Mouse (Mus musculus) forebrain, embryonic 16.5 days (tissue): ENCODE data around the gene Olfr70. TPM values are rescaled to one million over a fixed set of nuclear protein-coding genes. Genes with fewer than 3 reads are reported as not detected.

Source experiments
- ATAC-seq: fragments of 200-750 bp; cut with Nextera tagmentation; 2 replicates; pipeline ENCODE4 v1.8.0; 2017; ENCODE audit warnings: mild to moderate bottlenecking, moderate library complexity
- H3K27ac ChIP-seq: fragments of 300-500 bp; sonication (generic); 2 replicates; pipeline ENCODE4 v1.5.1; 2014; ENCODE audit warnings: low read length, control low read depth
- H3K27me3 ChIP-seq: fragments of 300-500 bp; sonication (generic); replicated peaks from 2 replicates; pipeline ENCODE4 v1.6.1; 2014; ENCODE audit warnings: low read length; ENCODE audit not compliant: control insufficient read depth, insufficient read depth
- H3K36me3 ChIP-seq: fragments of 300-500 bp; sonication (generic); 2 replicates; pipeline ENCODE4 v1.6.1; 2014; ENCODE audit not compliant: control insufficient read depth, insufficient read depth
- H3K4me1 ChIP-seq: fragments of 300-500 bp; sonication (generic); replicated peaks from 2 replicates; pipeline ENCODE4 v1.6.1; 2014; ENCODE audit warnings: low read length; ENCODE audit not compliant: control insufficient read depth, insufficient read depth
- H3K4me2 ChIP-seq: fragments of 300-500 bp; sonication (generic); 2 replicates; pipeline ENCODE4 v1.6.1; 2014; ENCODE audit warnings: mild to moderate bottlenecking, low read length, control low read depth
- H3K4me3 ChIP-seq: fragments of 300-500 bp; sonication (generic); replicated peaks from 2 replicates; pipeline ENCODE4 v1.5.1; 2014; ENCODE audit warnings: mild to moderate bottlenecking, low read length, control low read depth
- H3K9ac ChIP-seq: fragments of 300-500 bp; sonication (generic); replicated peaks from 2 replicates; pipeline ENCODE4 v1.6.1; 2014; ENCODE audit warnings: low read depth, low read length, control low read depth
- H3K9me3 ChIP-seq: fragments of 300-500 bp; sonication (generic); 2 replicates; pipeline ENCODE4 v1.6.1; 2016; ENCODE audit warnings: low read length; ENCODE audit not compliant: control insufficient read depth
- WGBS: fragments of 180-500 bp; shearing (Covaris S2); extraction: QIAGEN DNeasy Blood & Tissue Kit; methylation state at CpG from one replicate; pipeline ENCODE4 v1.1.7; 2014; 5-methylcytosine and 5-hydroxymethylcytosine counted together
- polyA plus RNA-seq: library from polyadenylated mRNA; unstranded; fragments of >200 nt; fragmentation: Nextera tagmentation; extraction: Ambion mirVana; gene quantifications from 2 replicates; pipeline ENCODE4 v1.2.1, GENCODE M21; 2015

The Olfr70 gene
- polyA plus RNA-seq, 1 experiment from 2014 or later: not detected

DNA sequence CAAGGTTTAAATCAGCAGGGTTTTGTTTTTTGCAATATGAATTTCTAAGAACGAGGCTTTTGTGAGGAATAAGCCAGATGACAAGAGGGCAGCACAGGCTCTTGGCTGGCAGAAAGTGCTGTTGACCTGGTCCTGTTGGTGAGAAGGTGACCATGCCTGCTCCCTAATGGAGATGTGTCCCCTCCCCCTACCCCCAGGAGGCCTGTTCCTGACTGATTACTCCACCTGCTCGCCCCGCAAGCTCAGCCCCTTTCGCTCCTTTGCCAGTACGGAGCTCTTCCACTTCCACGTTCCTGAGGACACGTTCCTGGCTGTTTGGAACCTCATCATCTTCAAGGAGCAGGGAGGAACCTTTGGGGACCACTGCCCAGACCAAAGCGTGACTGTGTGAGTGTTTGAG is 26.9 kb downstream of the Olfr70 start:
- no peak overlapping the region for H3K27ac ChIP-seq
- H3K9ac ChIP-seq: no peak overlapping the region
- ATAC-seq: no peak
- peaks cover 19% of the 10 kb centered on the region for H3K36me3 ChIP-seq
- 78% methylated on average over 8 of the region's 8 CpGs for WGBS
- H3K27me3 ChIP-seq: no peaks in the 10 kb centered on the region
- no peak overlapping the region for H3K4me3 ChIP-seq
- H3K9me3 ChIP-seq: no peaks in the 10 kb centered on the region
- no peak overlapping the region for H3K4me2 ChIP-seq
- peaks cover 32% of the 10 kb centered on the region for H3K4me1 ChIP-seq

DNA sequence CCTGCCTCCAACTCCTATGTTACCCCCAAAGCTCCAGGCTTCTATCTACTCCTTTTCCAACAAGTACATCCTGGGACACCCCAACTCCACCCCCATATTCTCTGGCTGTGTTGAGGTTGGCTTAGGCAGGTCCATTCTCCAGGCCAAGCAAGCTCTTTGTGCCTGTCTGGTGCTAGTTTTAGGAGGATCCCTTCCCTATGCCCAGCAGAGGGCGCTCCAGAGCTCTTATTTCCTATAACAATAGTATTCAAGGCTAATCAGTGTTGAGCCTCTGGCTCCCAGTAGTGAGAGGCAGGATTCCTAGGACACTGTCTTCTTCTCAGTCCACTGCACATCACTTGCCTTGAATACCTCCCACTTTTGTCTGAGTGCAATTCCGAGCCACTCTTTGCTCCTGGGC is 28.5 kb downstream of the Olfr70 start:
- no peaks in the 10 kb centered on the region for H3K9me3 ChIP-seq
- no peak overlapping the region for H3K27ac ChIP-seq
- peaks cover 14% of the 10 kb centered on the region for H3K36me3 ChIP-seq
- 7% methylated on average over 2 of the region's 2 CpGs for WGBS
- H3K9ac ChIP-seq: no peak overlapping the region
- peak overlapping the region; percentile 14; the same call in 1 of the 2 replicates for H3K4me3 ChIP-seq
- no peaks in the 10 kb centered on the region for H3K27me3 ChIP-seq
- peaks cover 36% of the 10 kb centered on the region for H3K4me1 ChIP-seq
- peak overlapping the region; percentile 93 for H3K4me2 ChIP-seq
- 0 out of 2 replicates have a peak, but pooled peaks have one; percentile 13 for ATAC-seq

GRCm38 (mm10) chr4:43669428-43669794 is 31.2 kb downstream of the Olfr70 start:
- Histone ChIP-seq H3K27me3 (peaks cover 4% of the 10 kb centered on the region; the same call in 1 of the 2 replicates), H3K4me1 (peaks cover 36% of the 10 kb centered on the region), H3K9ac (peak overlapping the region; percentile 99), H3K9me3 (no peaks in the 10 kb centered on the region), H3K36me3 (peaks cover 3% of the 10 kb centered on the region; the same call in 1 of the 2 replicates), H3K4me2 (peak overlapping the region; percentile 93), H3K27ac (no peak overlapping the region), H3K4me3 (peak overlapping the region; percentile 93)
- peak; percentile 30 for ATAC-seq
- 0% methylated on average over 23 of the region's 25 CpGs for WGBS

DNA sequence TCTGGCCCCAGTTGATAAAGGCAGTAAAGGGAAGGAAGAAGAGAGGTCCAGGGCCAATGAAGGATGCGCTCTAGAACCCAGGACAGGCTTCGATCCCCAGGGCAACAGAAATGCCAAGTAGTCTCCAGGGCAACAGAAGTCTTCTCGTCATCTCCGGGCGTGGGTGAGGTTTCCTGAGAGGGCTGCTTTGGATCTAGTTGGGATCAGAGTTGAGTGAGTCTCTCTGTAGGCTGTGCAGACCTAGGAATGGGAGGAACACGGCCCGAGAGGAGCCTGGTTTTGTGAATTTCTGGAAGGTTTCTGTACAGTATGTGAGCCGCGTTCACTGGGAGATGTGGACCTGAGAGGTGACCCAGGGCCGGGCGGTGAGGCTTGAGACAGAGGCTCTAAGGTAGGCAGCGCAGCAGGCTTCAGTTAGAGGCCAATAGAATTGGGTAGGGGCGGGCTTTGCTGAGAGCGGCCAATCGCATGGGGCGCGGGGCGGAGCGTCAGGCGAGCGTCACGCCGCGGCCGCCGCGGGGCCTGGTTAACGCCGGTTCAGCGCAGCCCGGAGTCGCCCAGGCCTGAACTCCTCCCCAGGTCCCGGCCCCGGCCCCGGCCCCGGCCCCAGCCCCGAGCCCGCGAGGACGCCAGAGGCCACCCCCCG is 31.7 kb downstream of the Olfr70 start, which contains the start of the genes Tmem8b and Fam221b:
Gene Tmem8b, plus strand, starts transcription at position 190 of the 646 bp plus-strand sequence.
Gene Fam221b, minus strand, starts transcription at position 364 of the 646 bp plus-strand sequence.
- 1% methylated on average over 39 of the region's 41 CpGs for WGBS
- Histone ChIP-seq H3K9me3 (no peaks in the 10 kb centered on the region), H3K9ac (peak within 1 kb of the TSS; percentile 99), H3K4me1 (peaks cover 36% of the 10 kb centered on the region), H3K27ac (no peak within 1 kb of the TSS), H3K4me2 (peak within 1 kb of the TSS; percentile 93), H3K27me3 (peaks cover 4% of the 10 kb centered on the region; the same call in 1 of the 2 replicates), H3K4me3 (peak within 1 kb of the TSS; percentile 93), H3K36me3 (no peaks in the 10 kb centered on the region)
- ATAC-seq: peak; percentile 97

DNA sequence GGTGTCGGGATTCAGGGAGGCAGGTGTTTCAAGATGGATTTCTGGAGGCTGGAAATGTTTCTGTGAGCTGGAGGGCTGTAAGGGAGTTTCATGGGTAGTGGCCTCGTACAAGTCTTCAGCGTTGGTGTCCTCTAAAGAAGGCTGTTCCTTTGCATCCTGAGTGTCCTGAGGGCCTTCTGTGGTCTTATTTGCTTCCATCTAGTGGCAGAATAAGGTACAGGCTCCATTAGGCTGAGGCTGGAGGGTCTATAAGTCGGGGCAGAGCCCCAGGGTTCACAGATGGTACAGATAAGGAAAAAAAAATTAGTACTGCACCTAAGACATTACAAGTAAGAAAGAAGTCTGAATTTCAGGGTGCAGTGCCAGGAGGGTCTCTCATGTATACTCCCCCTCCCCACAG is 34.2 kb downstream of the Olfr70 start:
- peaks cover 13% of the 10 kb centered on the region for H3K27me3 ChIP-seq
- no peak overlapping the region for H3K27ac ChIP-seq
- 24% methylated on average over 4 of the region's 4 CpGs for WGBS
- ATAC-seq: no peak
- no peak overlapping the region for H3K4me3 ChIP-seq
- H3K9ac ChIP-seq: no peak overlapping the region
- no peak overlapping the region for H3K4me2 ChIP-seq
- H3K4me1 ChIP-seq: peaks cover 24% of the 10 kb centered on the region
- no peaks in the 10 kb centered on the region for H3K9me3 ChIP-seq
- H3K36me3 ChIP-seq: no peaks in the 10 kb centered on the region

DNA sequence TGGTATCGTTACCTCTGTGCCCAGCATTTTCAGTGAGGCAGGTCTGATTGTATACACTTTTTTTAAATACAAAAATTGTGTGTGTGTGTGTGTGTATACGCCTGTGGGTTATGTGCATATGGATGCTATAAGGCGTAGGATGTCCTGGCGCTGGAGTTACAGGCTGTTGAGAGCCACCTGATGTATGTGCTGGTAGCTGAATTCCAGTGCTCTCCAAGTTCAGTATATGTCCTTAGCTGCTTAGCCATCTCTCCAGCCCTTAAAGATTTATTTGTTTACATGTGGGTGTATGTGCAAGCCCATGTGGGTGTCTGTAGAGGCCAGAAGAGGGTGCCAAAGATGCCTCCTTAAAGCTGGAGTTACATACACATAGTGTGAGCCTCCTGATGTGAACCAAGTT is 43.5 kb downstream of the Olfr70 start:
- Histone ChIP-seq H3K4me1 (peaks cover 8% of the 10 kb centered on the region), H3K27ac (no peak overlapping the region; the same call in 1 of the 2 replicates), H3K9me3 (no peaks in the 10 kb centered on the region), H3K4me2 (peak overlapping the region; percentile 45), H3K4me3 (peak overlapping the region; percentile 81), H3K27me3 (peaks cover 6% of the 10 kb centered on the region), H3K36me3 (no peaks in the 10 kb centered on the region), H3K9ac (peak overlapping the region; percentile 27; the same call in 1 of the 2 replicates)
- ATAC-seq: no peak
- WGBS: 55% methylated on average over 4 of the region's 4 CpGs

DNA sequence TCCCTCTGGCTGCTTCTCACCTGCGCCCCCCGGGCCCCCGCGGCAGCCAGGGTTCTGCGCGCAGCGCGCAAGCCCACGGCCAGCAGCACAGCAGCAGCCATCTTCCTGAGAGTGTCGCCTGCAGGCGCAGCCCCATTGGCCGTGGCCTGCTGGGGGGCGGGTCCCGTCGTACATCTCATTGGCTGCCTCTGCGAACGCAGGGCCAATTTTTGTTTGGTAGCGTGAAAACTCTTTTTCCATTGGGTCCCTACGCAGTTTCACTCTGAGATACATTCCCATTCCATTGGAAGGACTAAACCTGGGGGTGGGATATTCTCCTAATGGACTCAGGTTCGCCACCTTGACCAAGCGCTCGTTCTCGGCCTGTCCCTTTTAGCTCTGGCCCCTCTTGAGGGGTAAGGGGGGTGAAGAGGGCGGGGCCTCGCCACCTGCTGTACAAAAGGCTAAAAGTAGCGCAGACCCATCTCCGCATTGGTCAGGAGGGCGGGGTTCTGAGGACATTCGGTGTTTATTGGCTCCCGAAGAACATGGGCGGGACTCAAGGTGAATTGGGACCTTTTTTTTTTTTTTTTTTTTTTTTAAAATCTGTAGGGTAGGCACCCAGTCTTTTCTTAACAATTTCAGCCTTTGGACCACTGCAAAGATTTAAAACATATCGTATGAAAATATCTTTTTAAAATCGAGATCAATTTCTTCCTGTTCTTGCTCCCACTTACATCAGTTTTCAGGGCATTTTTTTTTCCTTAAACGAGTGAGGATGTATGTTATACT is 44.1 kb downstream of the Olfr70 start, which contains the start of gene Hint2:
Gene Hint2, minus strand, starts transcription at position 128 of the 771 bp plus-strand sequence.
- peak within 1 kb of the TSS; percentile 81 for H3K4me3 ChIP-seq
- no peaks in the 10 kb centered on the region for H3K9me3 ChIP-seq
- peaks cover 5% of the 10 kb centered on the region; the same call in 1 of the 2 replicates for H3K27me3 ChIP-seq
- WGBS: under 1% methylated on average over 34 of the region's 34 CpGs
- H3K9ac ChIP-seq: peak within 1 kb of the TSS; percentile 92
- H3K4me2 ChIP-seq: peak within 1 kb of the TSS; percentile 91
- ATAC-seq: peak; percentile 98
- no peaks in the 10 kb centered on the region for H3K36me3 ChIP-seq
- peaks cover 8% of the 10 kb centered on the region for H3K4me1 ChIP-seq
- H3K27ac ChIP-seq: peak within 1 kb of the TSS; percentile 92

- Histone ChIP-seq H3K9ac (peak overlapping the region; percentile 92), H3K4me1 (peaks cover 8% of the 10 kb centered on the region), H3K27me3 (no peaks in the 10 kb centered on the region), H3K9me3 (no peaks in the 10 kb centered on the region), H3K36me3 (no peaks in the 10 kb centered on the region), H3K4me3 (peak overlapping the region; percentile 81), H3K27ac (peak overlapping the region; percentile 92), H3K4me2 (peak overlapping the region; percentile 91)
- ATAC-seq: peak; percentile 41
- 3% methylated on average over 34 of the region's 34 CpGs for WGBS
These were observed 44.8 kb downstream of the Olfr70 start for GRCm38 (mm10) chr4:43655656-43656338.
